Mouse (Mus musculus) small intestine, adult 2 months (tissue): Measurements from ENCODE around the gene Pif1. TPM values are rescaled to one million over a fixed set of nuclear protein-coding genes. Genes with fewer than 3 reads are reported as not detected.

Experiments used
- H3K27ac ChIP-seq: fragments of 200-500 bp; 2 replicates; pipeline ENCODE4 v1.5.1; 2012; ENCODE audit warnings: low read depth, low read length, control low read depth, inconsistent platforms; ENCODE audit not compliant: insufficient read depth
- H3K27me3 ChIP-seq: fragments of 200-500 bp; 2 replicates; pipeline ENCODE4 v1.6.1; 2012; ENCODE audit warnings: mild to moderate bottlenecking, moderate library complexity, low read length, inconsistent platforms; ENCODE audit not compliant: control insufficient read depth, insufficient read depth
- H3K36me3 ChIP-seq: fragments of 200-500 bp; 2 replicates; pipeline ENCODE4 v1.6.1; 2012; ENCODE audit warnings: mild to moderate bottlenecking, low read length, control low read depth, inconsistent platforms; ENCODE audit not compliant: control insufficient read depth, insufficient read depth
- H3K4me1 ChIP-seq: fragments of 200-500 bp; 2 replicates; pipeline ENCODE4 v1.6.1; 2012; ENCODE audit warnings: low read length, inconsistent platforms, mixed read lengths; ENCODE audit not compliant: control insufficient read depth, insufficient read depth, insufficient read length
- H3K4me3 ChIP-seq: fragments of 200-500 bp; 2 replicates; pipeline ENCODE4 v1.5.1; 2012; ENCODE audit warnings: low read depth, mild to moderate bottlenecking, control low read depth, inconsistent platforms, low read length, moderate library complexity
- CTCF ChIP-seq: fragments of 200-500 bp; IDR thresholded peaks from 2 replicates; pipeline ENCODE4 v1.5.1; 2012; ENCODE audit warnings: low read depth, mild to moderate bottlenecking, control low read depth, inconsistent platforms, low read length, moderate library complexity, mixed read lengths; ENCODE audit not compliant: insufficient replicate concordance, insufficient read length; ENCODE audit errors: extremely low read depth
- POLR2A ChIP-seq: fragments of 200-500 bp; IDR thresholded peaks from 2 replicates; pipeline ENCODE4 v1.6.1; 2012; ENCODE audit warnings: low read depth, mild to moderate bottlenecking, control low read depth, inconsistent platforms, low read length, moderate library complexity
- WGBS: fragments of 180-500 bp; shearing (Covaris S2); methylation state at CpG from one replicate; pipeline ENCODE4 v1.1.7; 2018; 5-methylcytosine and 5-hydroxymethylcytosine counted together
- polyA plus RNA-seq: library from polyadenylated mRNA; depleted of rRNA; stranded (reverse); fragments of >200 nt; gene quantifications from 2 replicates; pipeline ENCODE4 v1.2.3, GENCODE M21; 2012; rRNA removed

Gene Pif1
- 3.8 and 5.0 TPM in 2 replicates for polyA plus RNA-seq

- Histone ChIP-seq H3K4me1 (peaks cover 2% of the 10 kb centered on the region; the same call in 1 of the 2 replicates), H3K27ac (no peak within 1 kb of the TSS), H3K4me3 (peak within 1 kb of the TSS; percentile 76), H3K27me3 (no peaks in the 10 kb centered on the region), H3K36me3 (no peaks in the 10 kb centered on the region)
- 11% methylated on average over 28 of the region's 28 CpGs for WGBS
- TF ChIP-seq POLR2A (no peak), CTCF (no peak)
Observed at GRCm38 (mm10) chr9:65586406-65587269, at the start of gene Pif1. Gene Pif1 (plus strand): TSS chr9:65587160.

- WGBS: 84% methylated on average over 8 of the region's 8 CpGs
- Histone ChIP-seq H3K27ac (no peak overlapping the region), H3K27me3 (no peaks in the 10 kb centered on the region), H3K36me3 (no peaks in the 10 kb centered on the region), H3K4me3 (no peak overlapping the region), H3K4me1 (peaks cover 22% of the 10 kb centered on the region)
- TF ChIP-seq CTCF (no peak), POLR2A (no peak)
Observed at GRCm38 (mm10) chr9:65537901-65538630, 48.9 kb upstream of the Pif1 start.

GRCm38 (mm10) chr9:65539697-65540096 is 47.3 kb upstream of the Pif1 start:
- Histone ChIP-seq H3K27ac (no peak overlapping the region), H3K36me3 (no peaks in the 10 kb centered on the region), H3K4me1 (peaks cover 16% of the 10 kb centered on the region; the same call in 1 of the 2 replicates), H3K27me3 (no peaks in the 10 kb centered on the region), H3K4me3 (no peak overlapping the region)
- TF ChIP-seq POLR2A: no peak
- 75% methylated on average over 9 of the region's 9 CpGs for WGBS

- peak overlapping the region; percentile 83 for H3K27ac ChIP-seq
Observed at GRCm38 (mm10) chr9:65541126-65542068, 45.6 kb upstream of the Pif1 start.

DNA sequence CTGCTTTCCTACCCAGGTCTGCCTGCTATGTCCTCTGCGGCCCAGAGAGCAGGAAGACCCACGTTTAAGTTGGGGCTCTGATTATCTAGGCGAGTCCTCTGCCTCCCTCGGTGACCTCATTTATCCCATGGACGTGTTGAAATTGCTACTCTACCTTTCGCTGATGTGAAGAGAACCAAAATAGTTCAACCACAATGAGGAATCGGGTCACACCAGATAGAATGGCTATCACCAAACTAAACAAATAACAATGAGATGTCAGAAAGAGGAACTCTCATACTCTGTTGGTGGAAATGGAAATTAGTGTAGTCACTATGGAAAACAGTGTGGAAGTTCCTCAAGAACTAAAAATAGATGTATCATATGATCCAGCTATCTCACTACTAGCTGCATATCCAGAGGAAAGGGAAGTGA is 44.8 kb upstream of the Pif1 start:
- H3K4me3 ChIP-seq: no peak overlapping the region
- no peaks in the 10 kb centered on the region for H3K36me3 ChIP-seq
- H3K27ac ChIP-seq: peak overlapping the region; percentile 83
- H3K27me3 ChIP-seq: no peaks in the 10 kb centered on the region
- no peak for TF ChIP-seq CTCF
- TF ChIP-seq POLR2A: no peak
- peaks cover 11% of the 10 kb centered on the region for H3K4me1 ChIP-seq
- WGBS: 65% methylated on average over 7 of the region's 7 CpGs

More at GRCm38 (mm10) chr9:65541126-65542068, 45.6 kb upstream of the Pif1 start:
- Histone ChIP-seq H3K27me3 (no peaks in the 10 kb centered on the region), H3K4me1 (peaks cover 12% of the 10 kb centered on the region), H3K4me3 (no peak overlapping the region), H3K36me3 (no peaks in the 10 kb centered on the region)
- WGBS: 33% methylated on average over 13 of the region's 13 CpGs
- TF ChIP-seq CTCF (no peak), POLR2A (no peak)

- Histone ChIP-seq H3K4me3 (no peak overlapping the region), H3K4me1 (peaks cover 18% of the 10 kb centered on the region), H3K27me3 (no peaks in the 10 kb centered on the region), H3K36me3 (no peaks in the 10 kb centered on the region), H3K27ac (peak overlapping the region; percentile 49)
- TF ChIP-seq POLR2A (no peak), CTCF (no peak)
- 75% methylated on average over 10 of the region's 10 CpGs for WGBS
Observed at GRCm38 (mm10) chr9:65545635-65546412, 41.1 kb upstream of the Pif1 start.
